Mouse (Mus musculus) heart, postnatal 25 days (tissue): ENCODE results near the gene Vmn1r208. TPM values are rescaled to one million over a fixed set of nuclear protein-coding genes. Genes with fewer than 3 reads are reported as not detected.
"Not testable (repeated sequence)": the region's sequence is repeated elsewhere in the genome, so short reads cannot be mapped to it uniquely, and the experiment has no call there.

Source experiments
- DNase-seq: peaks from one replicate; pipeline ENCODE4 v3.0.0; 2022; ENCODE audit warnings: low spot score
- intact Hi-C: fragments of 180-260 bp; cut with DNase I; formaldehyde crosslinking; loops from one replicate; pipeline ENCODE4 v1.15.1; 2025
- total RNA-seq, 2 experiments: library from RNA; stranded (reverse); gene quantifications; 2 replicates each; pipeline ENCODE4 v1.2.3; 2021

Gene Vmn1r208
- not detected for total RNA-seq

- intact Hi-C loops, DNase-seq: not testable (repeated sequence)
These were observed at the start of gene Vmn1r208 for GRCm38 (mm10) chr13:22777300-22777699. Gene Vmn1r208 (minus strand): TSS chr13:22777400.

- intact Hi-C loops, DNase-seq: not testable (repeated sequence)
These were observed 44.4 kb upstream of the Vmn1r208 start for GRCm38 (mm10) chr13:22821601-22822000.

GRCm38 (mm10) chr13:22809582-22809981 is 32.4 kb upstream of the Vmn1r208 start, which contains the start of gene Vmn1r209:
Gene Vmn1r209 (minus strand): TSS chr13:22809682.
- intact Hi-C loops, DNase-seq: not testable (repeated sequence)

GRCm38 (mm10) chr13:22788096-22788495 is 10.9 kb upstream of the Vmn1r208 start:
- DNase-seq, intact Hi-C loops: not testable (repeated sequence)

- not testable (repeated sequence) for DNase-seq
These were observed 7.0 kb upstream of the Vmn1r208 start for GRCm38 (mm10) chr13:22784159-22784558.

GRCm38 (mm10) chr13:22771592-22771991 is 5.6 kb downstream of the Vmn1r208 start:
- DNase-seq, intact Hi-C loops: not testable (repeated sequence)

More at GRCm38 (mm10) chr13:22784159-22784558, 7.0 kb upstream of the Vmn1r208 start:
- intact Hi-C loops: not testable (repeated sequence)

GRCm38 (mm10) chr13:22747524-22747923 is 29.7 kb downstream of the Vmn1r208 start:
- no peak for DNase-seq
- intact Hi-C loops: no loop called here

- intact Hi-C loops, DNase-seq: not testable (repeated sequence)
These were observed 47.7 kb downstream of the Vmn1r208 start, which contains the start of gene Vmn1r207-ps for GRCm38 (mm10) chr13:22729529-22729928. Gene Vmn1r207-ps (minus strand): TSS chr13:22729629.

Other genes starting within 250 kb of the Vmn1r208 start
- not detected for gene Vmn1r204, start 224.2 kb downstream of the Vmn1r208 start, total RNA-seq
- gene Vmn1r205, start 184.4 kb downstream of the Vmn1r208 start, total RNA-seq: not detected
- gene Vmn1r206, start 153.1 kb downstream of the Vmn1r208 start, total RNA-seq: not detected
- not detected for gene Vmn1r207-ps, start 47.8 kb downstream of the Vmn1r208 start, total RNA-seq
- not detected for gene Vmn1r209, start 32.3 kb upstream of the Vmn1r208 start, total RNA-seq
- not detected for gene Vmn1r210, start 53.9 kb upstream of the Vmn1r208 start, total RNA-seq
- gene Vmn1r211, start 80.2 kb upstream of the Vmn1r208 start, total RNA-seq: not detected
- gene Vmn1r212, start 106.8 kb upstream of the Vmn1r208 start, total RNA-seq: not detected
- gene Vmn1r213, start 230.3 kb upstream of the Vmn1r208 start, total RNA-seq: not detected